Mouse (Mus musculus): ENCODE measurements at regions not wholly inside any gene's neighbourhood (a gene's known extent, or its start where the extent isn't known, plus 50 kb on each side); places are given as distances from the start of the nearest gene placed in this dataset.

GRCm38 (mm10) chr8:103884873-103885780 lies 216.3 kb upstream of the Cdh5 start:
- no peak overlapping the region for H3ac ChIP-seq (ENCODE audit: control insufficient read depth, insufficient read length, low read depth)
- no peaks in the 10 kb centered on the region for H3K36me3 ChIP-seq (ENCODE audit: control insufficient read depth, insufficient read depth)
- H3K79me3 ChIP-seq (ENCODE audit: low read depth), result no peaks in the 10 kb centered on the region
- no peaks in the 10 kb centered on the region for H3K27me3 ChIP-seq (ENCODE audit: control insufficient read depth, insufficient read depth, insufficient read length)
- no peak for TF ChIP-seq MYOG (IDR thresholded peaks at IDR 0.05; ENCODE audit: control insufficient read depth, extremely low read depth, insufficient read length)
- TF ChIP-seq USF1 (IDR thresholded peaks at IDR 0.05; ENCODE audit: low read depth), result no peak
- no peak for TF ChIP-seq CTCF (IDR thresholded peaks at IDR 0.05; ENCODE audit: control insufficient read depth, insufficient read depth, insufficient read length)
- TF ChIP-seq CEBPB (IDR thresholded peaks at IDR 0.05; ENCODE audit: low read depth), result no peak
- no peak for TF ChIP-seq FOSL1 (IDR thresholded peaks at IDR 0.05; ENCODE audit: insufficient read depth, low read length, poor library complexity, severe bottlenecking)
- TF ChIP-seq MAX (IDR thresholded peaks at IDR 0.05), result no peak
- no peak for TF ChIP-seq MYOD1 (IDR thresholded peaks at IDR 0.05; ENCODE audit: control insufficient read depth, insufficient read length, low read depth)
- H3K4me3 ChIP-seq (ENCODE audit: insufficient read depth, poor library complexity, severe bottlenecking), result no peak overlapping the region
- no peaks in the 10 kb centered on the region for H3K79me2 ChIP-seq (ENCODE audit: control insufficient read depth, insufficient read depth)

DNA sequence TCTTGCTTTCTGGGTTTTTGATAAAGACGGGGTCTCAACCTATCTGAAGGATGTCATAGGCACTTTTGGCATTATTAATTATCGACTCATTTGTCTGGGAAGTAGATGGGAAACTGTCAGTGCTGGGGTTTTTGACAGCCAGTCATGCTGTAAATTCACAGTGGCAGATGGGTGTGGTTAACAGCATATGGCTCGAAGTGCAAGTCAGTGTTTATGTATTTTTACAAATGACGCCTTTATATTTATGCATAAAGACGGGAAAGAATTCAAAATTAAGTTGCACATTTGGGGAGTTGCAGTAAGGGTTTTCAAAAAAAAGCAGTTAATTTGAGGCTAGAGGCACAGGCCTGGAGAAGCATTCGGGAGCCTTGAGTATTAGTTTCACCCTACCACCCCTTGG lies 206.8 kb upstream of the Cdh5 start:
- Histone ChIP-seq H3K4me3 (ENCODE audit: insufficient read depth, poor library complexity, severe bottlenecking) (no peak overlapping the region), H3K79me2 (ENCODE audit: control insufficient read depth, insufficient read depth) (no peaks in the 10 kb centered on the region), H3K36me3 (ENCODE audit: control insufficient read depth, insufficient read depth) (no peaks in the 10 kb centered on the region), H3K79me3 (ENCODE audit: low read depth) (no peaks in the 10 kb centered on the region), H3ac (ENCODE audit: control insufficient read depth, insufficient read length, low read depth) (no peak overlapping the region), H3K27me3 (ENCODE audit: control insufficient read depth, insufficient read depth, insufficient read length) (no peaks in the 10 kb centered on the region)
- TF ChIP-seq MAX (IDR thresholded peaks at IDR 0.05), result no peak
- no peak for TF ChIP-seq FOSL1 (IDR thresholded peaks at IDR 0.05; ENCODE audit: insufficient read depth, low read length, poor library complexity, severe bottlenecking)
- TF ChIP-seq MYOD1 (IDR thresholded peaks at IDR 0.05; ENCODE audit: control insufficient read depth, insufficient read length, low read depth), result no peak
- no peak for TF ChIP-seq CEBPB (IDR thresholded peaks at IDR 0.05; ENCODE audit: low read depth)
- TF ChIP-seq USF1 (IDR thresholded peaks at IDR 0.05; ENCODE audit: low read depth), result no peak
- no peak for TF ChIP-seq CTCF (IDR thresholded peaks at IDR 0.05; ENCODE audit: control insufficient read depth, insufficient read depth, insufficient read length)
- TF ChIP-seq MYOG (IDR thresholded peaks at IDR 0.05; ENCODE audit: control insufficient read depth, extremely low read depth, insufficient read length), result no peak

DNA sequence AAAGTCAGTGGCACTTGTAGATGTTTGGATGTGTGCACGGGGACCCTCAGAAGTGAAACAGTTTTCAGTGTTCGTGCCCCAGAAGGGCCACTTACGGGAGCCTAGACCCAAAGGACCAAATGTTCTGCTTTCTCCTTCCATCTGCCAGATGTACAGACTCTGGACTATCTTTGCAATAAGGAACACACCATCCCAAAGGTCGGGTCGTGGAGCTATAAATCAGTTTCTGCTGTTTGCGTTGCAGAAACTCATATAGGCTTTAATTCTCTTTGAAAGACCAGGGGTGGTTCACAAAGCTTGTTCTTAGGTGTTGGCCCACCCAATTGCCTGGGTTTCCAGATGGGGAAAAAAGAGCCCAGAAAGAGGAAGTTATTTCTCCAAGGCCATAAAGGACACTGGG lies 206.3 kb upstream of the Cdh5 start:
- TF ChIP-seq CEBPB (IDR thresholded peaks at IDR 0.05; ENCODE audit: low read depth) (no peak), USF1 (IDR thresholded peaks at IDR 0.05; ENCODE audit: low read depth) (no peak), MAX (IDR thresholded peaks at IDR 0.05) (no peak), MYOG (IDR thresholded peaks at IDR 0.05; ENCODE audit: control insufficient read depth, extremely low read depth, insufficient read length) (no peak), CTCF (IDR thresholded peaks at IDR 0.05; ENCODE audit: control insufficient read depth, insufficient read depth, insufficient read length) (no peak), FOSL1 (IDR thresholded peaks at IDR 0.05; ENCODE audit: insufficient read depth, low read length, poor library complexity, severe bottlenecking) (no peak), MYOD1 (IDR thresholded peaks at IDR 0.05; ENCODE audit: control insufficient read depth, insufficient read length, low read depth) (no peak)
- H3K79me2 ChIP-seq (ENCODE audit: control insufficient read depth, insufficient read depth), result no peaks in the 10 kb centered on the region
- no peak overlapping the region for H3ac ChIP-seq (ENCODE audit: control insufficient read depth, insufficient read length, low read depth)
- H3K36me3 ChIP-seq (ENCODE audit: control insufficient read depth, insufficient read depth), result no peaks in the 10 kb centered on the region
- H3K27me3 ChIP-seq (ENCODE audit: control insufficient read depth, insufficient read depth, insufficient read length), result no peaks in the 10 kb centered on the region
- no peak overlapping the region for H3K4me3 ChIP-seq (ENCODE audit: insufficient read depth, poor library complexity, severe bottlenecking)
- no peaks in the 10 kb centered on the region for H3K79me3 ChIP-seq (ENCODE audit: low read depth)

GRCm38 (mm10) chr8:103897463-103897862 lies 204.0 kb upstream of the Cdh5 start:
- Histone ChIP-seq H3K36me3 (ENCODE audit: control insufficient read depth, insufficient read depth) (no peaks in the 10 kb centered on the region), H3K79me2 (ENCODE audit: control insufficient read depth, insufficient read depth) (no peaks in the 10 kb centered on the region), H3ac (ENCODE audit: control insufficient read depth, insufficient read length, low read depth) (no peak overlapping the region), H3K79me3 (ENCODE audit: low read depth) (no peaks in the 10 kb centered on the region), H3K4me3 (ENCODE audit: insufficient read depth, poor library complexity, severe bottlenecking) (no peak overlapping the region), H3K27me3 (ENCODE audit: control insufficient read depth, insufficient read depth, insufficient read length) (no peaks in the 10 kb centered on the region)
- TF ChIP-seq MYOG (IDR thresholded peaks at IDR 0.05; ENCODE audit: control insufficient read depth, extremely low read depth, insufficient read length), result no peak
- TF ChIP-seq MAX (IDR thresholded peaks at IDR 0.05), result no peak
- no peak for TF ChIP-seq FOSL1 (IDR thresholded peaks at IDR 0.05; ENCODE audit: insufficient read depth, low read length, poor library complexity, severe bottlenecking)
- no peak for TF ChIP-seq MYOD1 (IDR thresholded peaks at IDR 0.05; ENCODE audit: control insufficient read depth, insufficient read length, low read depth)
- no peak for TF ChIP-seq CEBPB (IDR thresholded peaks at IDR 0.05; ENCODE audit: low read depth)
- TF ChIP-seq USF1 (IDR thresholded peaks at IDR 0.05; ENCODE audit: low read depth), result no peak
- no peak for TF ChIP-seq CTCF (IDR thresholded peaks at IDR 0.05; ENCODE audit: control insufficient read depth, insufficient read depth, insufficient read length)

- TF ChIP-seq FOSL1 (IDR thresholded peaks at IDR 0.05; ENCODE audit: insufficient read depth, low read length, poor library complexity, severe bottlenecking) (no peak), USF1 (IDR thresholded peaks at IDR 0.05; ENCODE audit: low read depth) (no peak), MAX (IDR thresholded peaks at IDR 0.05) (no peak), MYOG (IDR thresholded peaks at IDR 0.05; ENCODE audit: control insufficient read depth, extremely low read depth, insufficient read length) (no peak), CTCF (IDR thresholded peaks at IDR 0.05; ENCODE audit: control insufficient read depth, insufficient read depth, insufficient read length) (no peak), MYOD1 (IDR thresholded peaks at IDR 0.05; ENCODE audit: control insufficient read depth, insufficient read length, low read depth) (no peak), CEBPB (IDR thresholded peaks at IDR 0.05; ENCODE audit: low read depth) (no peak)
- Histone ChIP-seq H3K27me3 (ENCODE audit: control insufficient read depth, insufficient read depth, insufficient read length) (no peaks in the 10 kb centered on the region), H3K79me2 (ENCODE audit: control insufficient read depth, insufficient read depth) (no peaks in the 10 kb centered on the region)
These were observed 198.9 kb upstream of the Cdh5 start for GRCm38 (mm10) chr8:103902516-103902915.

More at GRCm38 (mm10) chr8:103902516-103902915, 198.9 kb upstream of the Cdh5 start:
- Histone ChIP-seq H3ac (ENCODE audit: control insufficient read depth, insufficient read length, low read depth) (no peak overlapping the region), H3K4me3 (ENCODE audit: insufficient read depth, poor library complexity, severe bottlenecking) (no peak overlapping the region), H3K79me3 (ENCODE audit: low read depth) (no peaks in the 10 kb centered on the region), H3K36me3 (ENCODE audit: control insufficient read depth, insufficient read depth) (no peaks in the 10 kb centered on the region)

Data from C2C12 (cell line).